Mouse (Mus musculus) left cerebral cortex, postnatal 14 days (tissue): ENCODE measurements around the gene Galk2. TPM values are rescaled to one million over a fixed set of nuclear protein-coding genes. Genes with fewer than 3 reads are reported as not detected.
A peak's percentile ranks its signal among the peaks of the same experiment; 100 is the strongest.

Experiments
- DNase-seq, 2 experiments: peaks; one replicate each; pipeline ENCODE4 v3.0.0; 2021 to 2022; ENCODE audit warnings: low spot score in 2 of 2, mixed read lengths in 1 of 2
- intact Hi-C: fragments of 180-260 bp; cut with DNase I; formaldehyde crosslinking; loops from one replicate; pipeline ENCODE4 v1.15.1; 2025
- long read RNA-seq, 2 experiments: library from polyadenylated mRNA; stranded (forward); transcript quantifications; one replicate each; pipeline ENCODE4 v2.0.0; 2021
- total RNA-seq, 2 experiments: library from RNA; stranded (reverse); gene quantifications; 2 replicates each; pipeline ENCODE4 v1.2.3; 2021

Galk2 gene
- 10 to 100 TPM; 24.7 to 26.4 TPM for total RNA-seq
- long read RNA-seq, experiment 1, transcript Galk2-201 (10 exons, 2,605 nt): minor isoform, 7 of 24 reads
- long read RNA-seq, experiment 1, transcript Galk2-202 (10 exons, 1,928 nt): major isoform, 12 of 24 reads
- long read RNA-seq, experiment 1, partial matches to known transcripts: 0 of 24 reads
- long read RNA-seq, experiment 1, other reads (novel, unspliced or antisense): 5 of 24 reads
- long read RNA-seq, experiment 2, transcript Galk2-202 (10 exons, 1,928 nt): major isoform, 12 of 26 reads
- long read RNA-seq, experiment 2, transcript Galk2-201 (10 exons, 2,605 nt): minor isoform, 5 of 26 reads
- long read RNA-seq, experiment 2, partial matches to known transcripts: 1 of 26 reads
- long read RNA-seq, experiment 2, other reads (novel, unspliced or antisense): 8 of 26 reads

- intact Hi-C loops: loop anchor here (2.0 kb wide), 1 partner anchor 76 kb away; the partner anchor contains the start of gene Secisbp2l
- peak; percentile 96 to 98 for DNase-seq
Measured at GRCm38 (mm10) chr2:125858521-125859280, at the start of gene Galk2, which contains the start of gene Cops2. TSS of gene Galk2 (plus strand) at chr2:125859109. TSS of gene Cops2 (minus strand) at chr2:125859139.

GRCm38 (mm10) chr2:125809551-125809950, 49.4 kb upstream of the Galk2 start:
- intact Hi-C loops: no loop called here
- DNase-seq: peak; percentile 55 to 61

GRCm38 (mm10) chr2:125811332-125811731, 47.6 kb upstream of the Galk2 start:
- peak; percentile 33 for DNase-seq
- intact Hi-C loops: no loop called here

GRCm38 (mm10) chr2:125813972-125814595, 44.8 kb upstream of the Galk2 start:
- intact Hi-C loops: no loop called here
- DNase-seq: no peak

GRCm38 (mm10) chr2:125820397-125820796, 38.5 kb upstream of the Galk2 start:
- no peak for DNase-seq
- intact Hi-C loops: loop anchor here (5.0 kb wide), 1 partner anchor 38 kb away; the partner anchor contains the start of gene Secisbp2l

GRCm38 (mm10) chr2:125826201-125826600, 32.7 kb upstream of the Galk2 start:
- no peak for DNase-seq
- intact Hi-C loops: loop anchor here (5.0 kb wide), 1 partner anchor 64 kb away; no protein-coding TSS in a partner anchor

GRCm38 (mm10) chr2:125827898-125828297, 31.0 kb upstream of the Galk2 start:
- intact Hi-C loops: loop anchor here (5.0 kb wide), 1 partner anchor 66 kb away; no protein-coding TSS in a partner anchor
- DNase-seq: no peak

GRCm38 (mm10) chr2:125829924-125830323, 29.0 kb upstream of the Galk2 start:
- DNase-seq: no peak
- intact Hi-C loops: loop anchor here (5.0 to 10.0 kb wide), 2 partner anchors 68 to 165 kb away; no protein-coding TSS in a partner anchor

- DNase-seq: no peak
- intact Hi-C loops: loop anchor here (10.0 kb wide), 1 partner anchor 173 kb away; no protein-coding TSS in a partner anchor
Measured at GRCm38 (mm10) chr2:125838091-125838490, 20.8 kb upstream of the Galk2 start.

GRCm38 (mm10) chr2:125838708-125839284, 20.1 kb upstream of the Galk2 start:
- intact Hi-C loops: loop anchor here (10.0 kb wide), 1 partner anchor 174 kb away; no protein-coding TSS in a partner anchor
- DNase-seq: no peak

GRCm38 (mm10) chr2:125851237-125851636, 7.7 kb upstream of the Galk2 start:
- no peak for DNase-seq
- intact Hi-C loops: no loop called here

- intact Hi-C loops: loop anchor here (2.0 kb wide), 1 partner anchor 75 kb away; the partner anchor contains the start of gene Secisbp2l
- no peak for DNase-seq
Measured at GRCm38 (mm10) chr2:125857707-125858106, 1.2 kb upstream of the Galk2 start.

GRCm38 (mm10) chr2:125863799-125864198, 4.9 kb downstream of the Galk2 start:
- intact Hi-C loops: no loop called here

GRCm38 (mm10) chr2:125864551-125864950, 5.6 kb downstream of the Galk2 start:
- intact Hi-C loops: no loop called here
- no peak for DNase-seq

More at GRCm38 (mm10) chr2:125863799-125864198, 4.9 kb downstream of the Galk2 start:
- DNase-seq: no peak

- DNase-seq: no peak
- intact Hi-C loops: no loop called here
Measured at GRCm38 (mm10) chr2:125865585-125865984, 6.7 kb downstream of the Galk2 start.

- DNase-seq: peak; percentile 45 to 65
- intact Hi-C loops: no loop called here
Measured at GRCm38 (mm10) chr2:125866058-125866740, 7.3 kb downstream of the Galk2 start.

GRCm38 (mm10) chr2:125868301-125868700, 9.4 kb downstream of the Galk2 start:
- intact Hi-C loops: no loop called here
- no peak for DNase-seq

GRCm38 (mm10) chr2:125870159-125870558, 11.2 kb downstream of the Galk2 start:
- intact Hi-C loops: no loop called here

More at GRCm38 (mm10) chr2:125870159-125870558, 11.2 kb downstream of the Galk2 start:
- no peak for DNase-seq
